Mouse (Mus musculus) liver, embryonic 14.5 days (tissue): ENCODE results near the gene Dydc2. TPM values are rescaled to one million over a fixed set of nuclear protein-coding genes. Genes with fewer than 3 reads are reported as not detected.

Experiments
- ATAC-seq: fragments of 200-750 bp; cut with Nextera tagmentation; 2 replicates; pipeline ENCODE4 v1.8.0; 2017; ENCODE audit warnings: moderate number of reproducible peaks, mild to moderate bottlenecking, moderate library complexity; ENCODE audit not compliant: insufficient read depth
- DNase-seq, 3 experiments: peaks; one replicate each; pipeline ENCODE4 v3.0.0-alpha.2; 2012 to 2013; ENCODE audit warnings: low read depth in 3 of 3, low spot score in 3 of 3
- H3K27ac ChIP-seq: fragments of 300-500 bp; sonication (generic); 2 replicates; pipeline ENCODE4 v1.5.1; 2014; ENCODE audit warnings: moderate library complexity, mild to moderate bottlenecking, control low read depth, inconsistent platforms
- H3K27me3 ChIP-seq: fragments of 300-500 bp; sonication (generic); 2 replicates; pipeline ENCODE4 v1.6.1; 2014; ENCODE audit warnings: mild to moderate bottlenecking, low read length, moderate library complexity; ENCODE audit not compliant: control insufficient read depth, insufficient read depth
- H3K36me3 ChIP-seq: fragments of 300-500 bp; sonication (generic); replicated peaks from 2 replicates; pipeline ENCODE4 v1.6.1; 2014; ENCODE audit warnings: low read depth; ENCODE audit not compliant: control insufficient read depth, insufficient read depth
- H3K4me1 ChIP-seq, 2 experiments: fragments of 200-500 bp in 1 of 2; fragments of 300-500 bp in 1 of 2; sonication (generic) in 1 of 2; replicated peaks; 2 replicates each; pipeline ENCODE4 v1.6.1; 2012 to 2014; ENCODE audit warnings: antibody characterized with exemption in 1 of 2, inconsistent platforms in 1 of 2, low read length in 1 of 2; ENCODE audit not compliant: control insufficient read depth in 2 of 2, insufficient read depth in 2 of 2
- H3K4me2 ChIP-seq: fragments of 300-500 bp; sonication (generic); 2 replicates; pipeline ENCODE4 v1.6.1; 2014; ENCODE audit warnings: low read depth, mild to moderate bottlenecking, control low read depth, moderate library complexity
- H3K4me3 ChIP-seq, 2 experiments: fragments of 200-500 bp in 1 of 2; fragments of 300-500 bp in 1 of 2; sonication (generic) in 1 of 2; 2 replicates each; pipeline ENCODE4 v1.5.1; 2012 to 2014; ENCODE audit warnings: low read depth in 2 of 2, low read length in 2 of 2, mild to moderate bottlenecking in 2 of 2, control low read depth in 1 of 2, inconsistent platforms in 1 of 2, moderate library complexity in 1 of 2; ENCODE audit not compliant: insufficient read depth in 1 of 2
- H3K9ac ChIP-seq: fragments of 300-500 bp; sonication (generic); replicated peaks from 2 replicates; pipeline ENCODE4 v1.6.1; 2014; ENCODE audit warnings: mild to moderate bottlenecking, control low read depth, moderate library complexity
- H3K9me3 ChIP-seq: fragments of 300-500 bp; sonication (generic); 2 replicates; pipeline ENCODE4 v1.6.1; 2016; ENCODE audit warnings: low read length, mixed read lengths; ENCODE audit not compliant: control insufficient read depth
- CTCF ChIP-seq: IDR thresholded peaks from 2 replicates; pipeline ENCODE4 v1.5.1; 2016; ENCODE audit warnings: antibody characterized with exemption, low read depth, control low read depth
- EP300 ChIP-seq: IDR thresholded peaks from 2 replicates; pipeline ENCODE4 v1.6.1; 2016; ENCODE audit warnings: antibody characterized with exemption, low read depth
- WGBS: fragments of 180-500 bp; shearing (Covaris S2); extraction: QIAGEN DNeasy Blood & Tissue Kit; methylation state at CpG from one replicate; pipeline ENCODE4 v1.1.7; 2014; ENCODE audit not compliant: insufficient replicate concordance; 5-methylcytosine and 5-hydroxymethylcytosine counted together
- polyA plus RNA-seq, 2 experiments: library from polyadenylated mRNA; depleted of rRNA in 1 of 2; stranded (reverse) in 1 of 2; unstranded in 1 of 2; fragments of >200 nt; fragmentation: Nextera tagmentation in 1 of 2; extraction: Ambion mirVana in 1 of 2; gene quantifications; 2 replicates each; pipeline versions ENCODE4 v1.2.1 to v1.2.3; 2012 to 2014

Dydc2 gene
- polyA plus RNA-seq, 2 experiments, result not detected

GRCm38 (mm10) chr14:41052481-41052880, 16.5 kb downstream of the Dydc2 start:
- no peak overlapping the region for H3K4me3 ChIP-seq
- H3K4me1 ChIP-seq, result no peaks in the 10 kb centered on the region
- H3K9ac ChIP-seq, result no peak overlapping the region
- H3K9me3 ChIP-seq, result no peaks in the 10 kb centered on the region
- no peaks in the 10 kb centered on the region for H3K27me3 ChIP-seq
- H3K27ac ChIP-seq, result no peak overlapping the region
- H3K36me3 ChIP-seq, result no peaks in the 10 kb centered on the region
- ATAC-seq (no peak), DNase-seq (no peak)
- WGBS, result 46% methylated on average over 5 of the region's 5 CpGs
- TF ChIP-seq EP300 (no peak), CTCF (peak; percentile 38)
- no peak overlapping the region for H3K4me2 ChIP-seq

GRCm38 (mm10) chr14:41050471-41050870, 18.5 kb downstream of the Dydc2 start:
- Histone ChIP-seq H3K9ac (no peak overlapping the region), H3K27ac (no peak overlapping the region), H3K4me3 (no peak overlapping the region), H3K4me1 (no peaks in the 10 kb centered on the region), H3K36me3 (no peaks in the 10 kb centered on the region), H3K27me3 (no peaks in the 10 kb centered on the region), H3K4me2 (no peak overlapping the region), H3K9me3 (no peaks in the 10 kb centered on the region)
- 32% methylated on average over 6 of the region's 6 CpGs for WGBS
- no peak for DNase-seq
- ATAC-seq, result no peak
- TF ChIP-seq CTCF (no peak), EP300 (no peak)

GRCm38 (mm10) chr14:41047402-41047801, 21.6 kb downstream of the Dydc2 start:
- no peaks in the 10 kb centered on the region for H3K36me3 ChIP-seq
- no peak for ATAC-seq
- H3K27ac ChIP-seq, result no peak overlapping the region
- H3K4me1 ChIP-seq, result no peaks in the 10 kb centered on the region
- no peak for TF ChIP-seq CTCF
- TF ChIP-seq EP300, result no peak
- H3K4me2 ChIP-seq, result no peak overlapping the region
- DNase-seq, result no peak
- WGBS, result 51% methylated on average over 2 of the region's 2 CpGs
- no peaks in the 10 kb centered on the region for H3K9me3 ChIP-seq
- no peak overlapping the region for H3K9ac ChIP-seq
- H3K27me3 ChIP-seq, result no peaks in the 10 kb centered on the region
- no peak overlapping the region for H3K4me3 ChIP-seq

- DNase-seq, result peak in 2 of 3 experiments; percentile 51 to 59
- 31% methylated on average over 6 of the region's 6 CpGs for WGBS
- peak; percentile 43; the same call in 1 of the 2 replicates for ATAC-seq
These were observed 33.7 kb downstream of the Dydc2 start for GRCm38 (mm10) chr14:41035146-41035798.

GRCm38 (mm10) chr14:41033135-41034110, 35.6 kb downstream of the Dydc2 start:
- Histone ChIP-seq H3K36me3 (no peaks in the 10 kb centered on the region), H3K4me1 (peaks cover 0 to 5% of the 10 kb centered on the region in 2 experiments; a peak in 1 of 4 replicates), H3K27me3 (no peaks in the 10 kb centered on the region), H3K4me3 (no peak overlapping the region), H3K9ac (no peak overlapping the region), H3K27ac (no peak overlapping the region), H3K9me3 (no peaks in the 10 kb centered on the region), H3K4me2 (no peak overlapping the region)
- WGBS, result 50% methylated on average over 13 of the region's 13 CpGs
- TF ChIP-seq EP300 (no peak), CTCF (peak; percentile 81)
- DNase-seq, result peak; percentile 59 to 71 (median 64)
- ATAC-seq, result no peak

More at GRCm38 (mm10) chr14:41035146-41035798, 33.7 kb downstream of the Dydc2 start:
- no peaks in the 10 kb centered on the region for H3K9me3 ChIP-seq
- H3K9ac ChIP-seq, result no peak overlapping the region
- no peak overlapping the region for H3K4me3 ChIP-seq
- no peaks in the 10 kb centered on the region for H3K27me3 ChIP-seq
- TF ChIP-seq CTCF (peak; percentile 94), EP300 (no peak)
- H3K4me2 ChIP-seq, result no peak overlapping the region
- H3K36me3 ChIP-seq, result no peaks in the 10 kb centered on the region
- no peak overlapping the region for H3K27ac ChIP-seq
- peaks cover 0 to 5% of the 10 kb centered on the region in 2 experiments; a peak in 1 of 4 replicates for H3K4me1 ChIP-seq
